Mouse (Mus musculus) heart, adult 8-10 months (tissue): ENCODE measurements at regions not wholly inside any gene's neighbourhood (a gene's known extent, or its start where the extent isn't known, plus 50 kb on each side); places are given as distances from the start of the nearest gene placed in this dataset.

Source experiments
- DNase-seq: peaks from one replicate; pipeline ENCODE4 v3.0.0; 2022; ENCODE audit warnings: low spot score

DNA sequence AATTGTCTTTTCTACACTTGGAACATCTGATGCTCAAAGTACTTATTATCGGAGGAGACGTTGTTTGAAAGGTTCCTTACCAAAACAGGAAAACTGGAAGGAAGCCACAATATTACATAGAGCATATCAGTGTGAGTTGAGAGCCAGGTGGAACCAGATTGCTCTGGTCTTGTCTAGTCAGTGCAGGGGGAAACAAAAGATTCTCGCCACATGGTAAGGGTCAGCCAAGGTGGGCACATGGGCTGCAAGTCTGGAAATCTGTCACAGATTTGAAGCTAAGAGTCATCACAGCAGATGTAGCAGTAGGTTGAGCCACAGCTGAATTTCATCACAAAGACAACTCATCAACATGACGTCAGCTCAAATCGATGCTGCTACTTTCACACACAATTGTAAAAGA lies 681.8 kb downstream of the Stpg2 start:
- no peak for DNase-seq

- no peak for DNase-seq
Observed at GRCm38 (mm10) chr3:139888537-139888936, 683.0 kb downstream of the Stpg2 start.

DNA sequence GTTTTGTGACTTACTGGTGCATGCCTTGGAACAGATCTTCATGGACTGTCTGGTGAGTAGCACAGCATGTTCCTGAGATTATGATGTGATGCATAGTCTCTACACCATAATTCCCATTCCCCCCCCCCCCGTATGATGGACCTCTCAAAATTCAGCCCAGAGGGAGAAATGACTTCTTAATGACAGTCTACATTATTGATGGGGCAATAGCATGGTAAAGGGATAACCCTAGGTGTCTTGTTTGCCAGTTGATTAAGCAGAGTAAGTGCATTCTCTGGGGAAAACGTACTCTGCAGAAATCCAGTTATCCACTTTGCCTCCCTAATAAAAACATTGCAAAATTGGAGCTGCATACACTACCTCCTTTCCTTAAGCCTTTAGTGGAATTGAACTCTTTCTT lies 684.7 kb downstream of the Stpg2 start:
- DNase-seq, result no peak

DNA sequence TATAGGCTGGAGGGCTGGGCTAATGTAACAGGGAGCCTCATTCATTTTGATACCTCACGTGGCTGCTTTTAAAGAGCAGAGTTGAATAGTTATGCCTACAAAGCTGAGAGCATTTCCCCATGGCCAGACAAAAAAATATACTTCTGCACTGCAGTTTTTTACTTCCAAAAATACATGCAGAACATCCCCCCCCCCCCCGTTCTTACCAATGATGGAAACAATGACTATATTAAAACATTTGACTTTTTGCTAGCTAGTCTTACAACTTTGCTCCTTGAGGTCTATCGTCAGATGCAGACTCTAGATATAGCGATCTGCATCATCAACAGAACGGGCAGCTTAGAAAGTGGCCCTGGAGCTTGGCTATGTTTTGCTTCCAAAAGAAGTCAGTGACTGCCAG lies 692.4 kb downstream of the Stpg2 start:
- no peak for DNase-seq

GRCm38 (mm10) chr3:139899213-139899612 lies 693.7 kb downstream of the Stpg2 start:
- no peak for DNase-seq

DNA sequence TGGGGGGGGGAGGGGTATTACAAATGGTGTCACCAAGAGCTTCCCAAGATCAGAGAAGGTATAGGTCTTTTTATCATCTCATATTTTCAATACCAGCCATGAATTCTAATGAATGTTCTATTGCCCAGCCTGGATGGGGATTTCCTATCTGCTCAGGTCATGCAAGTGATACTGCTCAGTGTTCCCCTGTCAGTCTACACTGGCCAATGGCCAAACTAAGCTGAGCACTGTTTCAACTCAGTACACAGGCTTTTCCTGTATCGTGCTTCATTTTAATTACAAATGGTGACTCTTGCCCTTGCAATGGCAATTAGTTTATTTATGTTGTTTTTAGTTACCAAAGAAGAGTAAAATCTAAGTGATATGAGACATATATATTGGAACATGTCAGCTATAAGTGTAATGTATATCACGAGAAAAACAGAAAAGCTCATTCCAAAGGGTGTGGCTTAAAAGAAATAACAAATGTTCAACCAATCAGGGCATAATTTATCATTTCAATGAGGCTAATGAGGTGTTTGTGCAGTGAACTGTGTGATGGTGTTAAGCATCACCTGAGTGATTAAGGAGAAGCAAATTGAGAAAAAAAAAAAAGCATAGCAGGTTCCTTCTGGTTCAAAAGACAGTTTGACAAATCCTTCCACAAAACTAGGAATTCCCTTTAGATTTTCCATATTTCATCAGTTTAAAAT lies 708.3 kb downstream of the Stpg2 start:
- no peak for DNase-seq

DNA sequence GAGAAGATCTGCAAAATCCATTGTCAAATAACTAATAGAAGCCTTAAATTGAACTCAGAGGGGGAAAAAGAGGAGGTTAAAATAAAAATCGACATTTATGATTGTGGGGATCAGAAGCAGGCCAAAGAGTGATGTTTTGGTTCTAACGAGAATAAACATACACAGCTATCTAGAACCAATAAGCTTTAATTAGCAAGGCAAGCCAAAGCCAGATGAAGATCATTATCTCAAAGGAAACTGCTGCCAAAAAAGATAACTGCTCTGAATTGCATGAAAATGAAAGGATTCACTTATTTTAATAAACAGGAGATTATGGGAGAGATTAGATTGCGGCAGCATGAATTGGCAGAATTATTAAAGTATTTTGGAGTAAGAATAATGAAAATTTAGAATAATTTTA lies 716.8 kb downstream of the Stpg2 start:
- DNase-seq, result no peak

DNA sequence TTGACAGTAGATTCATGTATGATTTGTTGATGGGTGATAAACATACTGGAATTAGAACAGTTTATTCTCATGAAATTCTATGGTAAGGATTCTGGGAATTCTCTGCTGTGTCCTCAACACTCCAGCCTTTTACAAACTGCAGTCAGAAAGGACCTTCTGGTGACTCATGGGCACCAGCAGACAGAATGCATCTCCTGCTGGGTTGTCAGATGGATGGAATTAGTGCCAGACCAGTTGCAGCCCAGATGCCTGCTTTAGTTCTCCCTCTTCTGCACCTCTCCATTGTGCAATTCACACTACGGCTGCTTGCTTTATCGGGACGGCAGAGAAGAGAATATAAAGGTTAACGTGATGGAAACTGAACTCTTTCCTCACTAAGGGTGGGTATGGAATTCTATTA lies 727.5 kb downstream of the Stpg2 start:
- DNase-seq, result no peak

DNA sequence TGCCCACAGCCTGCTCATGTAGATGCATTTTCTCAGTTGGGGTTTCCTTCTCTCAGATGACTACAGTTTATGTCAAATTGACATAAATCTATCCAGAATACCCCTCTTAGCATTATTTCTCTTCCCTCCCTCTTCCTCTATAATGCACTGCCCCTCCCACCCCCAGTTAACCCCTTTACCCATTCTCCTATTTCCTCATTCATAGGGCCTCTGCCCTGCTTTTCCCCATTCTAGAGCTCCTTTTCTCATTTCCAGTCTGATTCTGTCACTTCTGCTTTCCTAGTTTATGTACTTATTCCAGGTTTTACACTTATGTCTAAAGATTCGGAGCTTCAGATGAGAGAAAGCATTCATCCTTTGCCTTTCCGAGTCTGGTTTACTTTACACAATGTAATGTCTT lies 740.7 kb downstream of the Stpg2 start:
- DNase-seq, result no peak

GRCm38 (mm10) chr3:139947247-139947646 lies 741.8 kb downstream of the Stpg2 start:
- DNase-seq, result no peak

- DNase-seq, result no peak
Observed at GRCm38 (mm10) chr3:139949096-139949495, 743.6 kb downstream of the Stpg2 start.

DNA sequence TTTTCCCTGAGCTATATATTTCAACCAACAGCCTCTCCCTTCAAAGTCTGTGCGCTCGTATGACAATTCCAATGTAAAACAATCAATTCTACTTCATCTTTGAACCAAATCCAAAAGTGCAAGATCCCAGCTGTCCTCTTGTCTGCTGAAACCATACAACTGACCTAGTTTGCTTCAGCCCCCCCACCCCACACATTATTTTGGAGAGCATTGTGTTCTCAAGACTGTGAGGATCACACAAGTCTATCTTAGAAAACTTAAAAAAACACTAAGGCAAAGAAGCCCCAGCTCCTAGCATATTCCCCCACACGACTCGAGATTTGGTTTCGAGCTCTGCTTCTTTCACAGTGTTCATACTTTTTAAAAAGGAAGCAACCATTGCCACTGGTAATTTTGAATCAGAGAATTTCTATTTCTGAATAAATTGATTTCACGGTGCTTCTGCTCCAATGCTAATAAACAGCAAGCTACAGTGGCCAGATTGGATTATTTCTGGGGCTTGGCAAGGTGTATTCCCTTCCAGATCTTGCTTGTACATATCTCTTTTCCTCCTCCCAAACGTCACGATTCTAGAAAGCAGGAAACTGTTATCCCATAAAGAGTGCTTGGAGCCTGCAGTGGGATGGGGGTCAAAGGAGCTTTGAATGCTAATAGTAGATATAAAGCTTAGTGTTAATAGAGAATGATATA lies 744.7 kb downstream of the Stpg2 start:
- no peak for DNase-seq

DNA sequence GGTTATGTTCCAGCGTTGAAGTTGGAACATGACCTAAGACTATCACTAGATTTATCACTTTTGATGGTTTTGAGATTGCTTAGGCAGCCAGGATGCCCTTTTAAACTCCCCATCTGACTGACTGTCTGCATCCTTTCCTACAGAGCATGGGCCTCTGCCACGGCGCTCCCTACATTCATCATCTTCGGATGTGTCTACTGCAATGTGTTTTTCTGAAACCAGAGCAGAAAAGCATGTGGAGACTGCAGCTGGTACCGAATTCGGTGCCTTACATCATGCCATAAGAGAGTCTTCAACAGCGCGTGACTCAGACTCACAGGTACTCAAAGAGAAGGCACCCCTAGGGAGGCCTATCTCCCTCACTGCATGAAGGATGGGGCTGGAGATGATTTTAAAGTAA lies 746.0 kb downstream of the Stpg2 start:
- no peak for DNase-seq

GRCm38 (mm10) chr3:139978172-139978571 lies 772.7 kb downstream of the Stpg2 start:
- DNase-seq, result no peak

DNA sequence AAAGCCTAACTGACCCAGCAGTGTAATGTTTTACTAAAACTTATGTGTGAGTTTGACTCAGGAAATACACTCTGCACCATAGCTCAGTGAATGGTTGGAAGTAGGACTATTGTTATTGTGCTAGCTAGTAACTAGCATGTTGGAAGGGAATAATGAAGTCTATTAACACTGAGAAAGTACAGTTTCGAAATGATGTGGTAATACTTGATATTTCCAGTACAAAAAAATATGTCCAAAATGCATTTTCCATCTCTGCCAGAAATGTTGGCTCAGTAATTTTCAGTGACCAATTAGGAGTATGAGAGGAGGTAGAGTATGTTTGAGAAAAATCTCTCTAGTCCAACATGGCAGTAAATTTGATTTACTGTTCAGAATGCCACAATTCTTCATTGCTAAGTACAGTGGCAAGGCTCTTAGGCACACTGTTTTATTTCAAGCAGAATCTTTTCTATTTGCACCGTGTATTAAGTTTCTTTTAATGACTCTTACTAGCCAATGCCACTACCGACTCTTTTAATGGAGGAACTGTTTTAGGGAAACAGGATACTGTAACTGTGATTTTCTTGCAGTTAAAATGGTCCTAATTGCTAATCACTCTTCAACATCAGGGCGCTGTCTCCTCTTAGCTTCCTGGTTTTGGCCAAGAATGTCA lies 780.5 kb downstream of the Stpg2 start:
- DNase-seq, result no peak

GRCm38 (mm10) chr3:139988938-139989337 lies 783.4 kb downstream of the Stpg2 start:
- no peak for DNase-seq

- no peak for DNase-seq
Observed at GRCm38 (mm10) chr3:139989380-139989779, 783.9 kb downstream of the Stpg2 start.

- no peak for DNase-seq
Observed at GRCm38 (mm10) chr3:140012522-140012921, 807.0 kb downstream of the Stpg2 start.

DNA sequence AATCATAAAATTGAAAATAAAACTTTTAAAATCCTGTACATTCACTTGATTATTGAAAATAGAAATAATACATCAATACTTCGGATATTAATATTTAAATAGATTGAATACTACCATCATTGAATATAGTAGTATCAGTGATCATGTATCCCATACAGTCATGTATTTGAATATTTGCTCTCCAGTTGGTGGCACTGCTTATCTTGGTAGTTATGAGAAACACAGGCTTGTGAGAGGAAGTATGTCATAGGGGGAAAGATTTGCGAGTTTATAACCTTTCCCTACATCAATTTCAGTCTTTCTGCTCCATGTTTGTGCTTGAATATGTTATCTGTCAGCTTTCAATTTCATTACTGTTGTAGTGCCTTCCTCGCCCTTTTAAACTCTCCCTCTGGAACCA lies 828.6 kb downstream of the Stpg2 start:
- no peak for DNase-seq

DNA sequence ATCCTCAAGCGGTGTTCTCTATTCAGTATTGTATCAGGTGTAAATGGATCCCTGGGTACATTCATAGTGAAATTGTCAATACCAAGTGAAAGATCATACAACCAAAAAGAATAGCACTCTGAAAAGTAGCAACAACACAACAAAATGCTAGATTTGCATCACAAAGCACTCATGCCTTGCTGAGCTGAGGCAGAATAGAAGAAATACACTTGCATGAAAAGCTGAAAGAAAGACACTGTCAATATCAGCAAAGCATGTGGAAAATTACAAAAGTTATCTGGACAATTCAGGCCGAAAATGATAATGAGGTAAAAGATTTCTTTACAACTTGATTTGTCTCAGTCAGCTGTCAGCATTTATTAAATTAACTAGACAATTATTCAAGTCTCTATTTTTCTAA lies 829.6 kb downstream of the Stpg2 start:
- DNase-seq, result no peak

GRCm38 (mm10) chr3:140044898-140045297 lies 839.4 kb downstream of the Stpg2 start:
- no peak for DNase-seq

DNA sequence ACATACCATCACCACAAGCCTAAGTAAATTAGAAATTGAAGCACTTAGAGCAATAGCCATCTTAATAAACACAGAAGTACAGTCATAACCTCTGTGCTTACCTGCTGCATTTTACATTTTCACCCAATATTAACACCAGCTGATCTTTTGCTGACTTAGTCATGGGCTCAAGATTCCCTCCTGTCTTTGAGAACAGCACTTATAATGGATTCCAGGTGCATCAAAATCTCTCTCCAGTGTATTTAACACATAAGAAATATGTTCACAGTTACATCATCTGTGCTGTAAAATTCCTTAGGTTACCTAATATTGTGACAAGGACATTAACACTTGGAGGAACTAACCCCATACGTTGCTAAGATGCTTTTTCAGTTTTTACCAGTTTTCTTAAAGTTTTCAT lies 849.1 kb downstream of the Stpg2 start:
- no peak for DNase-seq

DNA sequence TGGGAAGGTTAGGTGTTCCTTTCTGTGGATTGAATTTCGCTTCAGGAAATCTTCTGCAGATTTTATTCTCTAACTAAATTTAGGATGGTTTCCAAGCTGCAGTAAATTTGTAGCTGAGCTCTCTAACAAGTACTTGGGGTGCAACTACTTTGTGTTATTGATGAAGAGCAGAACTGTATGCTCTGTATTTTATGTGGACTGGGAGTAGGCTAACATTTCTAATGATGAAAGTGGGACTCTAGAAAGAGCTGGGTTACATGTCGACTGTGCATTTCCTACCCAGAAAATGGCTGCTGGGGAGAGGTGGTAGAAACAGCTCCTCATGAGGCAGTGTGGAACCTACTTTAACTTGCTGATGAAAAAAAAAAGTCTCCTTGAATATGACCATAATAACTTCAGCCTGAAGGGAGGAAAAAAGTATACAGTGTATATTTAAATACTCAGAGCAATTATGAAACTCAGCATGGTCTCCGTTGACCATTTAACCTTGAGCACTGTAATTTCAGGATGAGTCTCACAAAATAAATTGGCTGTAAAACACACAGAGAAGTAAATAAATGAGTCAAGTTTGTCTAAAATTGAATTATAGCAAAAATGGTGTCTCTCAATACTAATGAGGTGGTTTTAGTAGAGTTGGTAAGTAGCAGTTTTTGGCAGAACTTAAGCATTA lies 852.6 kb downstream of the Stpg2 start:
- DNase-seq, result no peak
